Mouse (Mus musculus): Measurements from ENCODE around the gene Pde10a. TPM values are rescaled to one million over a fixed set of nuclear protein-coding genes. Genes with fewer than 3 reads are reported as not detected.

Pde10a gene
- polyA plus RNA-seq, 1 experiment from 2014 or later, result 2.5 TPM

GRCm38 (mm10) chr17:8892193-8892985, 367.2 kb downstream of the Pde10a start:
- Histone ChIP-seq H3K36me3 (ENCODE audit: control insufficient read depth, insufficient read depth, low read length) (no peaks in the 10 kb centered on the region), H3K27me3 (ENCODE audit: control insufficient read depth, insufficient read depth, low read length) (0 out of 2 replicates have a peak, but pooled peaks cover 4% of the 10 kb centered on the region), H3K9ac (ENCODE audit: low read length) (no peak overlapping the region), H3K27ac (replicated peaks in 1 of 2; ENCODE audit: control insufficient read depth in 1 of 2, insufficient read depth in 1 of 2, low read depth in 2 of 2, low read length in 2 of 2) (no peak overlapping the region), H3K4me3 (ENCODE audit: control insufficient read depth in 1 of 2, insufficient read depth in 1 of 2, low read depth in 1 of 2, low read length in 2 of 2) (no peak overlapping the region), H3K4me1 (ENCODE audit: control insufficient read depth in 2 of 2, insufficient read depth in 2 of 2, low read length in 2 of 2) (peaks cover 3 to 19% of the 10 kb centered on the region in 2 experiments; a peak in 3 of 4 replicates), H3K9me3 (ENCODE audit: control insufficient read depth, low read length) (no peaks in the 10 kb centered on the region), H3K4me2 (ENCODE audit: low read length) (no peak overlapping the region)
- no peak for ATAC-seq (ENCODE audit: insufficient number of reproducible peaks, insufficient read depth, low FRiP score, low read depth)
- 79% methylated on average over 13 of the region's 13 CpGs for WGBS

GRCm38 (mm10) chr17:8895991-8896390, 370.8 kb downstream of the Pde10a start:
- ATAC-seq (ENCODE audit: insufficient number of reproducible peaks, insufficient read depth, low FRiP score, low read depth), result no peak
- H3K27ac ChIP-seq (replicated peaks in 1 of 2; ENCODE audit: control insufficient read depth in 1 of 2, insufficient read depth in 1 of 2, low read depth in 2 of 2, low read length in 2 of 2), result no peak overlapping the region

GRCm38 (mm10) chr17:8897749-8898148, 372.6 kb downstream of the Pde10a start:
- ATAC-seq (ENCODE audit: insufficient number of reproducible peaks, insufficient read depth, low FRiP score, low read depth), result no peak
- no peak overlapping the region for H3K4me3 ChIP-seq (ENCODE audit: control insufficient read depth in 1 of 2, insufficient read depth in 1 of 2, low read depth in 1 of 2, low read length in 2 of 2)
- no peak overlapping the region for H3K27ac ChIP-seq (replicated peaks in 1 of 2; ENCODE audit: control insufficient read depth in 1 of 2, insufficient read depth in 1 of 2, low read depth in 2 of 2, low read length in 2 of 2)
- no peak overlapping the region for H3K4me2 ChIP-seq (ENCODE audit: low read length)
- WGBS, result 86% methylated on average over 10 of the region's 10 CpGs
- H3K27me3 ChIP-seq (ENCODE audit: control insufficient read depth, insufficient read depth, low read length), result 0 out of 2 replicates have a peak, but pooled peaks cover under 1% of the 10 kb centered on the region
- H3K4me1 ChIP-seq (ENCODE audit: control insufficient read depth in 2 of 2, insufficient read depth in 2 of 2, low read length in 2 of 2), result peaks cover 0 to 13% of the 10 kb centered on the region in 2 experiments; a peak in 1 of 4 replicates
- no peaks in the 10 kb centered on the region for H3K36me3 ChIP-seq (ENCODE audit: control insufficient read depth, insufficient read depth, low read length)
- H3K9me3 ChIP-seq (ENCODE audit: control insufficient read depth, low read length), result no peaks in the 10 kb centered on the region
- no peak overlapping the region for H3K9ac ChIP-seq (ENCODE audit: low read length)

More at GRCm38 (mm10) chr17:8895991-8896390, 370.8 kb downstream of the Pde10a start:
- 50% methylated on average over 14 of the region's 14 CpGs for WGBS
- H3K36me3 ChIP-seq (ENCODE audit: control insufficient read depth, insufficient read depth, low read length), result no peaks in the 10 kb centered on the region
- no peaks in the 10 kb centered on the region for H3K9me3 ChIP-seq (ENCODE audit: control insufficient read depth, low read length)
- H3K4me3 ChIP-seq (ENCODE audit: control insufficient read depth in 1 of 2, insufficient read depth in 1 of 2, low read depth in 1 of 2, low read length in 2 of 2), result no peak overlapping the region
- H3K4me2 ChIP-seq (ENCODE audit: low read length), result no peak overlapping the region
- H3K4me1 ChIP-seq (ENCODE audit: control insufficient read depth in 2 of 2, insufficient read depth in 2 of 2, low read length in 2 of 2), result peaks cover 0 to 13% of the 10 kb centered on the region in 2 experiments; a peak in 1 of 4 replicates
- H3K9ac ChIP-seq (ENCODE audit: low read length), result no peak overlapping the region
- H3K27me3 ChIP-seq (ENCODE audit: control insufficient read depth, insufficient read depth, low read length), result 0 out of 2 replicates have a peak, but pooled peaks cover 4% of the 10 kb centered on the region

DNA sequence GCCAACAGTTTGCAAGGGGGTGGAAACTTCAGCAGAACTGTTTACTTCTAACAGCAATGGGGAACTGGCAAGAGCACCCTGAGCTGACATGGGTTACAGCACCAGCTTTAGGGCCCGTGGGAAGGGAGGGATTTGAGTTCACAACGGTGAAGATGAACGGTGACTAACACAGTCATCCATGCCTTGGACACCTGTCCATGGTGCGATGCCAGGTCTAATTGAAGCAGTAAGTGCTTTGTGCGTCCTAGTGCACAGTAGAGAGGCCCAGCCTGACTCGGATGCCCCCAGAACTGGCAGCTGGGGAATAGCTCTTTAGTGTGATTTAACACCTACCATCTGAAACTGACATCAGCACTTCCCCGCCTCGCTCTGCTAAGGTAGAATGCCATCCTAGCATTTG, 373.0 kb downstream of the Pde10a start:
- no peak overlapping the region for H3K9ac ChIP-seq (ENCODE audit: low read length)
- no peak overlapping the region for H3K4me2 ChIP-seq (ENCODE audit: low read length)
- no peak for ATAC-seq (ENCODE audit: insufficient number of reproducible peaks, insufficient read depth, low FRiP score, low read depth)
- WGBS, result 87% methylated on average over 8 of the region's 8 CpGs
- H3K4me1 ChIP-seq (ENCODE audit: control insufficient read depth in 2 of 2, insufficient read depth in 2 of 2, low read length in 2 of 2), result peaks cover 0 to 13% of the 10 kb centered on the region in 2 experiments; a peak in 1 of 4 replicates
- no peaks in the 10 kb centered on the region for H3K9me3 ChIP-seq (ENCODE audit: control insufficient read depth, low read length)
- no peaks in the 10 kb centered on the region for H3K36me3 ChIP-seq (ENCODE audit: control insufficient read depth, insufficient read depth, low read length)
- H3K4me3 ChIP-seq (ENCODE audit: control insufficient read depth in 1 of 2, insufficient read depth in 1 of 2, low read depth in 1 of 2, low read length in 2 of 2), result no peak overlapping the region
- no peak overlapping the region for H3K27ac ChIP-seq (replicated peaks in 1 of 2; ENCODE audit: control insufficient read depth in 1 of 2, insufficient read depth in 1 of 2, low read depth in 2 of 2, low read length in 2 of 2)
- no peaks in the 10 kb centered on the region for H3K27me3 ChIP-seq (ENCODE audit: control insufficient read depth, insufficient read depth, low read length)

DNA sequence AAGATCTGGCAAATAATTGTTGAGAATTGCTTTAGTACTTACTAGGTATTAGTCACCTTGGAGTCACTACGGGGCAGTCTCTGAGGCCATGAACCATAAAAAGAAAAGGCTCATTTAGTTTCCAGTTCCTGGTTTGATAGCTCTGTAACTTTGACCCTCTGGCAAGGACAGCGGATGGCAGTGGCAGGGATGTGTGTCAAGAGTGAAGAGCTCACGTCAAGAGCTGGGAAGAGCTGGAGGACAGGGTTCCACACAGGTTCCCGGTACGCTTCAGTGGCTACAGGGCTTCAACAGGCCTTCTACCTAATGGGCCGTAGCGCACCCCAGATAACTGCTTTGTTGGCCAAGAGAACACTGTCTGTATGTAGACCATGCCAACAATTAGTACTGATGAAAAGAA, 374.0 kb downstream of the Pde10a start:
- no peaks in the 10 kb centered on the region for H3K27me3 ChIP-seq (ENCODE audit: control insufficient read depth, insufficient read depth, low read length)
- H3K36me3 ChIP-seq (ENCODE audit: control insufficient read depth, insufficient read depth, low read length), result no peaks in the 10 kb centered on the region
- no peak overlapping the region for H3K27ac ChIP-seq (replicated peaks in 1 of 2; ENCODE audit: control insufficient read depth in 1 of 2, insufficient read depth in 1 of 2, low read depth in 2 of 2, low read length in 2 of 2)
- H3K4me3 ChIP-seq (ENCODE audit: control insufficient read depth in 1 of 2, insufficient read depth in 1 of 2, low read depth in 1 of 2, low read length in 2 of 2), result no peak overlapping the region
- peaks cover 0 to 13% of the 10 kb centered on the region in 2 experiments; a peak in 1 of 4 replicates for H3K4me1 ChIP-seq (ENCODE audit: control insufficient read depth in 2 of 2, insufficient read depth in 2 of 2, low read length in 2 of 2)
- no peaks in the 10 kb centered on the region for H3K9me3 ChIP-seq (ENCODE audit: control insufficient read depth, low read length)
- no peak for ATAC-seq (ENCODE audit: insufficient number of reproducible peaks, insufficient read depth, low FRiP score, low read depth)
- no peak overlapping the region for H3K9ac ChIP-seq (ENCODE audit: low read length)
- no peak overlapping the region for H3K4me2 ChIP-seq (ENCODE audit: low read length)
- 74% methylated on average over 7 of the region's 7 CpGs for WGBS

- H3K9ac ChIP-seq (ENCODE audit: low read length), result no peak overlapping the region
- no peaks in the 10 kb centered on the region for H3K36me3 ChIP-seq (ENCODE audit: control insufficient read depth, insufficient read depth, low read length)
- no peak overlapping the region for H3K4me3 ChIP-seq (ENCODE audit: control insufficient read depth in 1 of 2, insufficient read depth in 1 of 2, low read depth in 1 of 2, low read length in 2 of 2)
- H3K9me3 ChIP-seq (ENCODE audit: control insufficient read depth, low read length), result no peaks in the 10 kb centered on the region
- WGBS, result 87% methylated on average over 5 of the region's 5 CpGs
- peaks cover 8 to 9% of the 10 kb centered on the region in 2 experiments for H3K4me1 ChIP-seq (ENCODE audit: control insufficient read depth in 2 of 2, insufficient read depth in 2 of 2, low read length in 2 of 2)
- ATAC-seq (ENCODE audit: insufficient number of reproducible peaks, insufficient read depth, low FRiP score, low read depth), result no peak
- no peaks in the 10 kb centered on the region for H3K27me3 ChIP-seq (ENCODE audit: control insufficient read depth, insufficient read depth, low read length)
- no peak overlapping the region for H3K27ac ChIP-seq (replicated peaks in 1 of 2; ENCODE audit: control insufficient read depth in 1 of 2, insufficient read depth in 1 of 2, low read depth in 2 of 2, low read length in 2 of 2)
- H3K4me2 ChIP-seq (ENCODE audit: low read length), result no peak overlapping the region
Observed at GRCm38 (mm10) chr17:8903555-8904283, 378.5 kb downstream of the Pde10a start.

DNA sequence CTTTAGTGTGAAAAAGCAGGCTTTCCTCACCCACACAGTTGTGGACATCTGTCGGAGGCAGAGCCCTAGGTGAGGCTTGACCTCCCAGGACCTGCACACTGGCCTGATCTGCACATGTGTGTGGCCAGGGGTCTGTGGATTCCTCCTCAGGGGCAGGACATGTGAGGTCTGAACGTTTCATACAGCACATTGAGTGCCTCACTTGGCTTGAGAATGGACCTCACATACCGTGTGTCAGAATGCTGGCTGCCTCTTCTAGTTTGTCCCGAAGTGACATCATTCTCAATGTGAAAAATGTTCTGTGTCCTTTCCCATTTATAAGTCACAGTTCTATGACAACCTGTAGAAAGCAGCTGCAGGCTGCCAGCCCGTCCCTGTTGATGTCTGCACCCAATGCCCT, 385.4 kb downstream of the Pde10a start:
- WGBS, result 59% methylated on average over 5 of the region's 5 CpGs
- no peak overlapping the region for H3K9ac ChIP-seq (ENCODE audit: low read length)
- ATAC-seq (ENCODE audit: insufficient number of reproducible peaks, insufficient read depth, low FRiP score, low read depth), result no peak
- H3K4me3 ChIP-seq (ENCODE audit: control insufficient read depth in 1 of 2, insufficient read depth in 1 of 2, low read depth in 1 of 2, low read length in 2 of 2), result no peak overlapping the region
- peaks cover 7 to 8% of the 10 kb centered on the region in 2 experiments for H3K4me1 ChIP-seq (ENCODE audit: control insufficient read depth in 2 of 2, insufficient read depth in 2 of 2, low read length in 2 of 2)
- H3K36me3 ChIP-seq (ENCODE audit: control insufficient read depth, insufficient read depth, low read length), result no peaks in the 10 kb centered on the region
- no peaks in the 10 kb centered on the region for H3K9me3 ChIP-seq (ENCODE audit: control insufficient read depth, low read length)
- no peak overlapping the region for H3K27ac ChIP-seq (replicated peaks in 1 of 2; ENCODE audit: control insufficient read depth in 1 of 2, insufficient read depth in 1 of 2, low read depth in 2 of 2, low read length in 2 of 2)
- no peak overlapping the region for H3K4me2 ChIP-seq (ENCODE audit: low read length)
- no peaks in the 10 kb centered on the region for H3K27me3 ChIP-seq (ENCODE audit: control insufficient read depth, insufficient read depth, low read length)
